Mouse (Mus musculus) cortical plate, adult 2 months (tissue): ENCODE measurements around the gene Sh2d5. TPM values are rescaled to one million over a fixed set of nuclear protein-coding genes. Genes with fewer than 3 reads are reported as not detected.

ENCODE experiments used
- H3K27ac ChIP-seq: fragments of 200-500 bp; 2 replicates; pipeline ENCODE4 v1.5.1; 2012; ENCODE audit warnings: low read length, control low read depth, inconsistent platforms; ENCODE audit not compliant: insufficient read depth
- H3K4me1 ChIP-seq: fragments of 200-500 bp; 2 replicates; pipeline ENCODE4 v1.6.1; 2011; ENCODE audit warnings: low read length; ENCODE audit not compliant: control insufficient read depth, insufficient read depth
- H3K4me3 ChIP-seq: fragments of 200-500 bp; 2 replicates; pipeline ENCODE4 v1.5.1; 2011; ENCODE audit warnings: mild to moderate bottlenecking, low read length, control low read depth; ENCODE audit not compliant: insufficient read depth
- CTCF ChIP-seq: fragments of 200-500 bp; IDR thresholded peaks from 2 replicates; pipeline ENCODE4 v1.5.1; 2011; ENCODE audit warnings: mild to moderate bottlenecking, control low read depth, low read length; ENCODE audit not compliant: insufficient read depth; ENCODE audit errors: extremely low read depth
- POLR2A ChIP-seq: fragments of 200-500 bp; IDR thresholded peaks from 2 replicates; pipeline ENCODE4 v1.6.1; 2011; ENCODE audit warnings: mild to moderate bottlenecking, low read length, control low read depth; ENCODE audit not compliant: insufficient read depth; ENCODE audit errors: extremely low read depth
- polyA plus RNA-seq: library from polyadenylated mRNA; depleted of rRNA; stranded (reverse); fragments of >200 nt; gene quantifications from 2 replicates; pipeline ENCODE4 v1.2.3, GENCODE M21; 2012; rRNA removed

Sh2d5 gene
- polyA plus RNA-seq, 1 experiment, result 93.2 TPM

DNA sequence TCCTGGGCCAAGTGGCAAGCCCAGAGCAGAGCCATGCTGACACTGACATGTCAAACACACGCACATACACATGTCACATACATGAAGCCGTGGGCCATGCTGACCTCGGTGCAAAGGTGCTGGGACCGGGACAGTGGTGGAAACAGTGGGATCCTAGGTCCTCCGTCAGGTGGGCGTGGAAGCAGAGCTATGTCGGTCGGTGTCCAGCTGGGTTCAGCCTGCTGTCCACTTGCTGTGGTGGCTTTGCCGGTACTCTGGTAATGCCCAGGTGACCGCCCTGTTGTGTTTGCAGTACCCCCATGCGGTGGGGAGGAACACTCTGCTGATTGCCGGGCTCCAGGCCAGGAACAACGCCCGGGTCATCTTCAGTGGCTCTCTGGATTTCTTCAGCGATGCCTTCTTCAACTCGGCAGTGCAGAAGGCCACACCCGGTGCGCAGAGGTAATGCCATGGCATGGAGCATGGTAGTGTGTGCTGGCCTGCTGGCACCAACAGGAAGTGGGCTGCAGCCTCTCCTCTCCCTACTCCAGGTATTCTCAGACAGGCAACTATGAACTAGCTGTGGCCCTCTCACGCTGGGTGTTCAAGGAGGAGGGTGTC, 60.2 kb downstream of the Sh2d5 start:
- Histone ChIP-seq H3K27ac (no peak overlapping the region), H3K4me3 (no peak overlapping the region), H3K4me1 (peaks cover 5% of the 10 kb centered on the region)
- TF ChIP-seq POLR2A (no peak), CTCF (no peak)

Other genes starting within 250 kb of the Sh2d5 start
- 156 and 165 TPM in 2 replicates for gene Hp1bp3, start 34.1 kb upstream of the Sh2d5 start, polyA plus RNA-seq
- 28.7 and 29.2 TPM in 2 replicates for gene Kif17, start within 50 bp of the Sh2d5 start, polyA plus RNA-seq
- 96.7 and 99.4 TPM in 2 replicates for gene Ddost, start 54.3 kb downstream of the Sh2d5 start, polyA plus RNA-seq
- 411 and 422 TPM in 2 replicates for gene Pink1, start 75.9 kb downstream of the Sh2d5 start, polyA plus RNA-seq
- 2.9 and 3.7 TPM in 2 replicates for gene Cda, start 117.6 kb downstream of the Sh2d5 start, polyA plus RNA-seq
- gene Fam43b, start 146.1 kb downstream of the Sh2d5 start, polyA plus RNA-seq, result 19.1 and 19.2 TPM in 2 replicates
- 28.2 and 30.6 TPM in 2 replicates for gene Mul1, start 184.3 kb downstream of the Sh2d5 start, polyA plus RNA-seq
- 995 and 1,039 TPM in 2 replicates for gene Camk2n1, start 203.9 kb downstream of the Sh2d5 start, polyA plus RNA-seq